Mouse (Mus musculus): Measurements from ENCODE around the gene Sstr3.

Sstr3 gene

DNA sequence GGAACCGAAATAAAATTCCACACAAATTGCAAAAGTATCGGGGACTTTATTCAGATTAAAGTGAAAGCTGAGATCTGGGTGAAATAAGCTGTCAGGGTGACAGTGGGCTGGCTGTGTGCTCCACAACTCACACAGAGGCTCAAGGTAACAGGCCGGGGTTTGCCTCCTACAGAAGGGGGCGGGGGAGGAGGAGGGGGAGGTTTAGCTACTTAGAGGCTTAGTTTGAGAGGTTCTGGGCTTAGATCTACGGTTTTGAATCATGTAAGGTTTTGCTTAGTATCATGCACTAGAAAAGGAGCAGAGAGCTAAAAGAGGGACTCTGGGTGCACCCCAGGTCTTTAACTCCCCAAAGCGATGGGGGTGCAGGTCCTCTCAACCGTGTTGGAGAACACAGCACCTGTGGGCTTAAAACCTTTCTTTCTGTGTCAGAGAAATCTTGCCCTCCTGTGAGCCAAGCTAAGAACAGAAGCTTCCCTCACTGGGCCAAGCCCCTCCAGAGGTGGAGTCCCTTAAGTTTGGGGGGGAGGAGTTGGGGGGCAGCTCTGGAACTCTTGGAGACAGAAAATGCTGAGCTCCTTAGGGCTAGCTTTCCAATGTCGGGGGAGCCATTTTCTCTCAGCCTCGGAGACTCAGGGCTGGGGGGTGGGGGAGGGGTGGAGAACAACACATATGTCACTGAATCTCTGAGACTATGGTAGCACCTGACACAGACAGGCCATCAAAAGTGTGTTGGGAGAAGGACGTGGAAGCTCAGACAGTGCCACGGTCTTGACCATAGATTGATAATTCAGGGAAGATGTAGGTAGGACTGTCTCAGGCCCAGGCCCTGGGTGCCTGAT, 14.9 kb upstream of the Sstr3 start:
- DNase-seq (ENCODE audit: low spot score in 2 of 2), result no peak

DNA sequence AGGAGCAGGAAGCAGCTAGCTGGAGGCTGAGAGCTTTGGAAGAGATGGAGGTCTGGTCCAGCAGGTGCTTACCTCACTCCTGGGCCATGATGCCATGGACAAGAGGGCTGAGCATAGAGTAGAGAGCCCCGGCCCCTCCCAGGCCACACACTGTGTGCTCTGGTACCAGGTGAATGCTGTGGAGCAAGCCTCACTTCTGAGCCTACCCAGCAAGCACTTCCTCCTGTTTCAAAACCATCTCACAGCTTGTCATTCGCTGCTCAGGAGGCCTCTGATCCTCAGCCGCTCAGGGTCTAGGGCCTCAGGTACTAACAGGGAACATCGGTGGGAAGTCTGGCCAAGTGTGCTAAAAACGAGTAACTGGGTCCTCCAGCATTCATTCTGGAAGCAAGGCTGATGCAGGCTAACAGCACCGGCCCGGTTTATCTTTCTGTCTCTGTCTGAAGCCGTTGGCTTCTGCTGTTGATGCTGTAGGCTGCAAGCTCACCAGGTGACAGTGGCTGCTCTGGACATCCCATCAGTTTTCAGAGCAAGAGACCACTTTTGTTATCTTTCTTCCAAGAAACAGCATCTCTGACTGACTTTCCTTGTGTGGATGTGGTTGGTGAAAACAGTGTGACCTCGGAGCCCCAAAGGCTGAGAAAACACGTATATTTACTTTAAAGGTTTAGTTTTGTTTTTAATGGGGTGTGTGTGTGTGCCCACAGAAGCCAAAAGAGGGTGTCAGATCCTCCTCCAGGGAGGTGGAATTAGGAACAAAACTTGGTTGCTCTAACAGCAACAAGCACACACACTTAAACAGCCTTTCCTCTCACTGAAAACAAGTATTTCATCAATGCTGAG, 13.4 kb upstream of the Sstr3 start:
- no peak for DNase-seq (ENCODE audit: low spot score in 2 of 2)

DNA sequence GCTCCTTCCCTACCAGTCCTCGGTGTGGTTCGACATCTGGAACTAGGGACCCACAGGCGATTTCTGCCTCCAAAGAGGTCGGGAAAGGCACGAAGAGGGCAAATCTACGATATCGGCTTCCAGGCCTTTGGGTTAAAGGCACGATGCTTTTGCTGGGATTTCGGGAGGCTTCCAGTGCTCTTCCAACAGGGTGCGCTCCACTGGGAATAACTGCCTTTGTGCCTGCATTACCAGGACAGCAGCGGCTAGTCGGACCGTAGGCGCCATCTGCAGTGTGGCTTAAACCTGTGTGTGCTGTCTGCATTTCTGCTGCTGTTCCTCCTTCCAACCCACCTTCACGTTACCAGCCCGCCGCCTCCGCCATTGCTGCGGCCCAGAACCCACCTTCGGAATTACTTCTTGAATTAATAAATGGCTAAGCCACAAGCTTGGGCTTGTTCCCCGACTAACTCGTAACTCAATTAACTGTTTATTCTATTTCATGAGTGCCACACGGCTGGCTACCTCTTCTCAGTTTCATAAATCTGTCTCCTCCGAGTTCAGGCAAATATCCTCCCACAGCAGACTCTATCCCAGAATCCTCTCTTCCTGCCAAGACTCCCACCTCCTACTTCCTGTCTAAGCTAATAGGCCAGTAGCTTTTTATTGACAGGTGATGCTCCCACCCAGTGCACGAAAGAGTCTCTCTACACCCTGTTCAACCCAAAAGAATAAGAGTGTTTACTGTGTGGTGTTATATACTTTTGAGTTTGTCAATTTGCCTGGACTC, 10.2 kb upstream of the Sstr3 start:
- peak in 1 of 2 experiments; percentile 12 for DNase-seq (ENCODE audit: low spot score in 2 of 2)

DNA sequence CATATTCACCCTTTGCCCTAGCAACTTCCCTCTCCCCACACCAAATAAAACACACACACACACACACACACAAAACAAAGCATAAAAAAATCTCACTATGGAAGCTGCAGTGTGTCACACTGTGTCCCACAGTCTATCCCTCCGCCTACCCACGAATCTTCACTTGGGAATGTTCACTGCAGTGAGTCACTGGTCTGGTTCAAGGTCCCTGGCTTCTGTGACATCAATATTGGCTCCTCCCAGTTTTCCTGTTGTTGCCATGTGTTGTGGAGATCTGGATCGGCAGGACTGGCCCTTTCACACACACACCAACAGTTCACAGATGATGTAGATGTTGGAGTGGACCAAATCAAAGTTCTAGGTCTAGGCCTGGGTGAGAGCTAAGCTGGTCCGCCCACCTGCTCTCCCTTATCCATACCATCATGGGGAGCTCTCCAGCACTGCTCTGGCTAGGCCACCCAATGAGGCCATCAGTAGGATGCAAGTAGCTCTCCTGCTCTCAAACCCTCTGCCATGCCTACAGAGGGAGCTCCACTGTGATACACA, 4.8 kb upstream of the Sstr3 start:
- no peak for DNase-seq (ENCODE audit: low spot score in 2 of 2)

DNA sequence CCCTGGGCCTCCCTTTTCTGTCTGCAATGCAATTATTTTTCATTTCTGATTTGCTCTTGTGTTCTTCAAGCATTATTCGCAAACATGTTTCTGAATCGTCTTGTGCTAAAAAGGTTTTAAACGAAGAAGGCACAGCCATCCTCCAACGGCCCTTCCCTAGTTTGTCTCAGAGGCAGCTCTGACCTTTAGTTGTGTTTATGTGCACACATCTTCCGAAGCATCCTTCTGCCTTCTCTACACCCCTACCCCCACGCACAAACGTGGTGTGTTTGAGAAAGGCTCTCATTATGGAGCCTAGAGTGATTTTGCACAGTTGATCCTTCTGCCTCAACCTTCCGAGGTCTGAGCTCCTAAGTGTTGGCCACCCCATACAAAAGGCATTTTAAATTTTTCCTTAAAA, 4.2 kb upstream of the Sstr3 start:
- no peak for DNase-seq (ENCODE audit: low spot score in 2 of 2)

DNA sequence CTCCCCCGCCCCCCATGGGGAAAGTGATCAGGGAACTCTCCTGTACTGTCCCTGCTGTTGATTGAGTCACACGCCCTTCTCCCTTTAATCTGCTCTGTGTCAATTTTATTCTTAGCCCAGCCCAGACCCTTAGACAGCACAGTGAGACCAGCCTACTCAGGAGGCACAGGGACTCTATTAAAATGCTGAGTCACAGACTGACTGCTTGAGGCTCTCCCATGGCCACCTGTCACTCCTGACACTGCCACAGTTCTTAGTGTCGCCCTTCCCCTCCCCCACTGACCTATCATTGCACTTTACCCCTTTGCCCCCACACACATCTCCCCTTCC, 3.8 kb upstream of the Sstr3 start:
- DNase-seq (ENCODE audit: low spot score in 2 of 2), result no peak

DNA sequence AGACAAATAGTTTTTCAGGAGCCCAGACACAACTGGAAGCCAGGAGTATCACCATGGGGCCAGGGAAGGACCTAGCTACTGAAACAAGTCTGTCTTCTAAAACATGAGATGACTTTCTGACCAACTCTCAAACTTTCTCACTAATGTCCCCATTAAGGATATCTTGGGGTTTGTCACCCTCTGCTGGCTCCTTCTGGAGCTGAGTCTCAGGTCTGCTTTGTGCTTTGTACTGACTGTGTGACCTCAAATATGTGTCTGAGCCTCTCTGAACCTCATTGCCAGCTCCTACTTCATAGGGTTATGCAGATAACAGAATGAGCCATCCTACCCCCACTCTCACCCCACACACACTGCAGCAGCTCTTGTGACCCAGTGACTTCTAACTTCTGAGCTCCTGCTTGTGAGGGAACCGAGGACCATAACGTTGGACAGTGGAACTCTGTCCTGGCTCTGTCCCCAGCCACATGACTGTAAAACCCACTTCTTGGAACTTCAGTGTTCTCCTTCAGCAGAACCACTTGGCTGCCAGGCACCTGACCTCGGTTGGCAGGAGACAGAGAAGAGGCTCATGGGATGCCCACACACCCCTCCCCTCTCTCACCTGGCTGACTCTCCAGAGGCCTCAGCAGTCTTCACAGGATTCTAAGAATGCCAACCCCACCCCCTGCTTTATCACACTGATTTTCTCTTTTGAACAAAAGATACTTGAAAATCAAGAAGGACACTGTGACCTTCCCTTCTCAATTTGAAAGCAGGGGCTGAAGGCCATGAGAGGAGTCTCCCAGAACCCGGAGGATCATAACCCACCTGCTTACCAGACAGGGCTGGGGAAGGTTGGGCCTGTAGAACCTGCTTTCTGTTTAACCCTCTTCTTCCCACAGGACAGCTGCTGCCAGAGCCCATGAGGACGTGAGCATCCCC, 3.2 kb upstream of the Sstr3 start:
- peak in 1 of 2 experiments; percentile 23 for DNase-seq (ENCODE audit: low spot score in 2 of 2)

DNA sequence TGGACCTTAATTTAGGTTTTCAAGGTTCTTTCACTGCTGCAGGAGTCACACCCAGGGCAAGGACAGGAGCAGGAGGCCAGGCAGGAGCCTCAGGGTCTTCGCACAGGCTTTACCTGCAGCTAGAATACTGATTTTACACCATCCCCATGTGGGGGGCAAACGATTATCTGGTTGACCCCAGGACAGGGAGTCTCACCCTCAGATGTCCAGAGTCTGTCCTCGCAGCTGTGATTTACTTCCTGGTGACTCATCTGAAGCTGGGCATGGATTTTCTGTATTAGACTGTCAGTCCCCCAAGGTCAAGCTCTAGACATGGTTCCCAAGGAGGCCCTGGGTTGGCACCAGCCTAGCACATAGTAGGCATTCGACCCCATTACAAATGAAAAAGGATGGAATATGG, 1.6 kb upstream of the Sstr3 start:
- no peak for DNase-seq (ENCODE audit: low spot score in 2 of 2)

DNA sequence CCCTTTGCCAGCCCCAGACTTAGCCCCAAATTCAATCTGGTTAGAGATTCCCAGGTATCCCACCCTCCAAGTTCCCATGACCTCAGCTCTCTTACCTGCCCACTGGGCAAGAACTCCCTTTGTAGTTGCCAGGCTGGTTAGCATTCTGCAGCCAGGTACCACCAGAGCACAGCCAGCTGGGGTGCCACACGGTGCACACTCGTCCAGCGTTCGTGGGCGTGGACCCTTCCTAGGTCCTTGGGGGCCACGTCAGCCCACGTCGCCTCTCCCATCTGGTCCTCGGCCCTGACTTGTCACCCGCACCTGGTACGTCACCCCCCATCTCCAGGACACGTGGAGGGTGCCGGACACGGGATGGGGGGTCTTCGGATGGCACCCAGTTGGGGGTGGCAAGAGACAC, 444 bp downstream of the Sstr3 start:
- DNase-seq (ENCODE audit: low spot score in 2 of 2), result no peak

DNA sequence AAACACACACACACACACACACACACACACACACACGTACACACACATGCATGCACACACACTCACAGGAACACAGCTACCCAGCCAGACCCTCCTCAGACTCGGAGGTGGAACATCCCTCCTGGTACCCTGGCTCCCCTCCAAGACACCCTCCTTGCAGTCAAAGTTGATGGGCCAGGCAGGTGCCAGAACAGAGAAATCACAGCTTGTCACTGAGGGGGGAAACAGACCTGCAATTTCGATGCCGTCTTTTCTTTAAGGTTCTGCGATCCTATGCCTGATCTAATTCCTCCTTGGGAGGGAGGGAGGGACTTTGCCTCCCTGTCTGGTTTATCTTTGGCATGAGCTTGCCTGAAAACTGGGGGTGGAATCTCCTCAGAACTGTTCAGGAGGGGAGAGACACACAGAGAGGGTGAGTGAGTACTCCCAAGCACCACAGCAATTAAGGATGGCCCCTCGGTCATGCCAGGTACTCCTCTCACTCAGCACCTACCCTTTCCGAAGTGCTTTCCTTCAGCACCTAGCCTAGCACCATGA, 1.6 kb downstream of the Sstr3 start:
- no peak for DNase-seq (ENCODE audit: low spot score in 2 of 2)

DNA sequence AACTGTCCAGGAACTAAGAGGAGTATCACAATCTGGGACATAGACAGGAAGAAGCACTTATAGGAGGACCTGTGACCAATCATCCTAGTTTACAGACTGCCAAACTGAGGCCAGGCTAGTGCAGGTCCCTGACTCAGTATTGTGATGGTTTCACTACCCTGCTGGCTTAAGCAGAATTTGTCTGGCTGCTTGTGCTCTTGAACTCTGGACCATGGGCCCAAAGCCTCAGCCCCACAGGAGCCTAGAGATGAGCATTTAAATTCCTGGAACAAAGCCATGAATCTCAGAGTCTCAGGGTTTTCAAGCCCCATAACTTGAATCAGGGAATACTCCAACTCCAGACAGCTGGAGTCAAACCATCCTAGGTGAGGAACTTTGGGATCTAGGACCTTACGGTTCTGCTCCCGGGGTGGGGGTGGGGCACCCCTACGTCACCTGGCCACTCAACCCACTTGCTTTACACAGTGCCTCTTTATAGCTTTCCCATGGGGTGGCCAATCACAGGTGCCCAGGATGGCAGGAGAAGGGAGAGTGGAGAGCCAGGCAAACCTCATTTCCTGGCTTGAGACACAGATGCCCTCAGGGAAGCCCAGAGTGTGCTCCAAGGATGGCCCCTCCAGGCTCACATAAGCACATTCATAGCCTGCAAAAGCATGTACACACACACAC, 2.3 kb downstream of the Sstr3 start:
- no peak for DNase-seq (ENCODE audit: low spot score in 2 of 2)

DNA sequence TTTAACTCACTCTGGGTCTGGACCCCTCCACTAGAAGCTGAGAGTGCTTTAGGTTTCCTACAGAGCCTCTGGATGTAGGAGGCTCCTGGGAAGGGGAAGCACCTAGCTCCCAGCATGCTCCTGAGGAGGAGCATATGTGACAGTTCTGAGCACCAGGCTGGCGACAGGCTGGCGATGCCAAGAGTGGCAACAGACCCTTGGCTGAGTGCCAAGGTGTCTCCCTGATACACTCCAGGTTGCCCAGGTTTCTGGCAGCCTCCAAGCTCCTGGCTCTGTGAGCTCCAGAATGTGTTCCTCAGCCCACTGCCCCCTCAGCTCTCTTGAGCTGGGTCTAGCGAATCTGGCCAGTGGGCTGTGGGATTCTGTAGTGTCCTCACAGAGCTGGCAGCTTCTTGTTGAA, 2.9 kb downstream of the Sstr3 start:
- DNase-seq (ENCODE audit: low spot score in 2 of 2), result no peak

DNA sequence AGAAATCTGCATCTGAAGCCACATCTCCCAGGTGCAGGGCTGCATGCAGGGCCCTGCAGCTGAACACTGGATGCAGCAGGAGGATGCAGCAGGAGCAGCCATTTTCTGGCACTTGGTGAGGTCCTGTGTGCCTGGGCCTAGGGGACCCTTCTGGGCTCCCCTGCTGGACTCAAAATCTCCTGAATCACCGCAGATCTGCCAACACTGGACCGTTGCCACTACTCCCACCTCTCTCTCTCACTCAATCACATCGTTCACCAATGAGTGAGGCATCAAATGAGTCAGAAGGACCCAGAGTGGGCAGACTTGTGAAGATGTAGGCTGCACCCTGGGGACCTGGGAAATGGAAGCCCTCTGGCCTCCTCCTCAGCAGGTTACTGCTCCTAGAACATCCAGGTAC, 3.4 kb downstream of the Sstr3 start:
- DNase-seq (ENCODE audit: low spot score in 2 of 2), result no peak

DNA sequence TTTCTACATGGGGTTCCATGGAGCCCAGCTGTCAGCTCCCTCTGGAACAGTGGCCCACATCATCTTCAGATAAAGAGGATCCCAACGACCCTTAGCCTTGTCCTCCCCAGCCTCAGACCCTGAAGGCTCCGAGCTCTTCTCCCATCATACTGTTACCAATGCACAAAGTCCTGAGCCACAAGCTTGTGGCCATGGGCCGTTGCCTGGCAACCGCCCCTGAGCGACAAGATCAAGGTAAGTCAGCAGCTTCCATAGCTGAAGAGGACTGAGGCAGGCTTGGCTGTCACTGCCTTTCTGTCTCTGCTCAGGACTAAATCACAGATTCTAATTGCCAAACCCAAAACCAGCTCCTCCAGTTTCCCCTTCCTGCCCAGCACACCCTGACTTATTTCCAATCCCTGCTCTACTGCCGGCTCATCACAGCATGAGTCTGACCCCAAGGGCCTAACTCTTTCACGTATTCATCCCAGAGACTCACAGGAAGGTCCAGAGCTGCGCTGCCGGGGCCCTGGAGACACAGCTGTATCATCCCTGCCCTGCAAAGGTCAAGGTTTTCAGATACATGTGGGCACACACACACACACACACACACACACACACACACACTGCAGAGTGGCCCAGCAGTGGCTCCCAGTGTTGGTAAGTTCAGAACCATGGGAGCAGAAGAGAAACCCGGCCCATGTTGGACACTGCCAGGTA, 8.6 kb downstream of the Sstr3 start:
- DNase-seq (ENCODE audit: low spot score in 2 of 2), result no peak

DNA sequence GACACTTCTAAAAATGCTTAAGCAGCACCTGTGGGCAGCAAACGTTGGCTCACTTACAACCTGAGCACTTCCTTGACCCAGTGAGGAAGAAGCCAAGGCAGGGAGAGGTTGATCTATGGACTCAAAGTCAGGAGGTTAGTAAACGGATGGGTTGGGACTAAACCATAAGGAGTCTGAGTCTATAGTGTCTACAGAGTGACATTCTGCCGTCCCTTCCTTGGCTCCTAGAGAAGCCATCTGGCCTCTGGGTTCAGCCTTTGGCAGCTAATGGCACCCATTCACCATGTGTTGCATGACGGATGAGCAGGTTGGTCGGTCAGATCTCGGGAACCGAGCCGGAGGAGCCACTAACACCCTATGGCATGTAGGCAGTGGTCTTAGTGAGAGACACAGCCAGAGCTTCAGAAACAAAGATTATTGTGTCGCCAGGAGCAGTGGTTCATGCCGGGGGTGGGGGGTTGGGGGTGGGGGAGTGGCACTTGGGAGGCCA, 11.1 kb downstream of the Sstr3 start:
- DNase-seq (ENCODE audit: low spot score in 2 of 2), result no peak

DNA sequence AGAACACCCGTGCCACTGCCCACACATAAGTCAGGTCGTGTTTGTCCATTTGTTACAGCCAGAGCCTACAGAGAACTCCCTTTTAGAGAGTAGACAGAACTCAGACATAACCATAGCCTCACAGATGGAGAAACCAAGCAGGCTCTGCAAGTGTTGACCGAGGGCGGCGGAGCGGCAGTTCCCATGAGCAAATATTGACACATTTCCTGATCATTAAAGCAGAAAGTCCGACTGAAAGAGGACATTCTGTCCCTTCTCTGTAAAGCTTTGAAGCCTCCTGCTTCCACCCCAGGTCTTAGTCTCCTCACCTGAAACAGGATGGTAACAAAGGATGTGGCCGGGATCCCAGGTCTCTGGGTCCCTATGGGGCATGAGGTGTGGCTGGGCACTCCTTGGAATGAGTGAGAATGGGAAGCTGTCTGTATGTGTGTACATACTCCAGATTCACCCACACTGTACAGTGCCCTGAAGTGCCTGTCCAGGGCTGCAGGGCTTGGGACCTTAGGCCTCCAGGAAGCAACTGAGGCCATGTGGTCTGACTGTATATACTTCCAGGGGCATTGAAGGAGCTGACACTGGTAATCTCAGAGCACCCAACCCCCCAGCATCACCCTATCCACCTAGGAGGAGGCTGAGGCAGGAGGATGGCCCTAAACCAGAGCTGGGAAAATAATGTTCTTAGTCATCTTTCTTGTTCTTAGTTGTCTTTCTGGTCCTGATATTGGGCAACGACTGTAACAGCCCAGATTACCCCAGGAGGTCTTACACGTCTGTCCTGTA, 11.7 kb downstream of the Sstr3 start:
- DNase-seq (ENCODE audit: low spot score in 2 of 2), result peak in 1 of 2 experiments; percentile 59

DNA sequence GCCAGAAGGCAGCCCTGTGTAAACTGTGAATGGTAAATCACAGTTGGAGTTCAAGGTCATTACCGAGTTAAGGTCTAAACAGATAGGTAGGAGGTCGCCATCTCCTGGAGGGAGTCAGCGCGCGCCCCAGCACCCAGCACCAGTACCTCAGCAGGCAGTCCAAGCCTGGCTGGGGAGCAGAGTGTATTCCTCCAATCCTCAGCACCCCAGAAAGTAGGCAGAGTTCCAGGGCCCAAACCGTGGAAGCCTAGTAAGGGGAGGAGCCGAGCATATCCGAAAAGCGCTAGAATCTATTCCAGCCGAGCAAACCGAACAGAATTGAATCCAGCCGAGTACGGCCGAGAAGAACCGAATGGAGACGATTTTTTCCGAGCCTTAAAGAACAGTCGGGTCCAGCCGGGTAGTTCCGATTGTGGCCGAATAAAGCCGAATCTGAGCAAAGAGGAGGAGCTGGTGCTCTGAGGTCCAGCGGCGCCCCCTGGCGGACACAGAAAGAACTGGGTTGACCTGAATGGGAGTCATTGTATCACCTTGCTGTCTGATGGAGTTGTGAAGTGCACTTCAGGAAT, 12.5 kb downstream of the Sstr3 start:
- peak; percentile 92 to 96 for DNase-seq (ENCODE audit: low spot score in 2 of 2)

DNA sequence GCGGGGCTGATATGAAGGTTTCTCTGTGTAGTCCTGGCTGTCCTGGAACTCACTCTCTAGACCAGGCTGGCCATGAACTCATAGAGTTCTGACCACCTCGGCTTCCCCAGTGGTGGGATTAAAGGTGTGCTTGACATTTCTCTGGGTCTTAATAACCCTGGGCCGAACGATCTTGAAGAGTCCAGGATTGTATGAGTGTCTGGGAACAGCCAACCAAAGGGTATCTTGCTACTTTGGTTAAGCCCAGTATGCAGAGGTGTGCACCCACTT, 13.1 kb downstream of the Sstr3 start:
- DNase-seq (ENCODE audit: low spot score in 2 of 2), result no peak

Measured in urinary bladder, adult 18-20 months (tissue).